Mouse (Mus musculus) large intestine, adult 2 months (tissue): ENCODE data around the gene Ctsz. TPM values are rescaled to one million over a fixed set of nuclear protein-coding genes. Genes with fewer than 3 reads are reported as not detected.
A peak's percentile ranks its signal among the peaks of the same experiment; 100 is the strongest.

ENCODE experiments used
- DNase-seq: peaks from one replicate; pipeline ENCODE4 v3.0.0-alpha.2; 2012; ENCODE audit warnings: low read depth, low spot score
- WGBS: fragments of 180-500 bp; shearing (Covaris S2); methylation state at CpG from one replicate; pipeline ENCODE4 v1.1.7; 2018; 5-methylcytosine and 5-hydroxymethylcytosine counted together
- polyA plus RNA-seq: library from polyadenylated mRNA; depleted of rRNA; stranded (reverse); fragments of >200 nt; gene quantifications from 2 replicates; pipeline ENCODE4 v1.2.3, GENCODE M21; 2012

Ctsz gene
- polyA plus RNA-seq, 1 experiment, result 258 TPM

GRCm38 (mm10) chr2:174443046-174443445 is 4.2 kb upstream of the Ctsz start:
- WGBS, result 43% methylated on average over 2 of the region's 2 CpGs
- no peak for DNase-seq

- WGBS, result 26% methylated on average over 9 of the region's 9 CpGs
- peak; percentile 57 for DNase-seq
Observed at GRCm38 (mm10) chr2:174442460-174442859, 3.6 kb upstream of the Ctsz start.

- WGBS, result 43% methylated on average over 4 of the region's 4 CpGs
- no peak for DNase-seq
Observed at GRCm38 (mm10) chr2:174441898-174442297, 3.1 kb upstream of the Ctsz start.

GRCm38 (mm10) chr2:174439961-174440360 is 1.1 kb upstream of the Ctsz start:
- DNase-seq, result no peak
- WGBS, result 90% methylated on average over 9 of the region's 9 CpGs

GRCm38 (mm10) chr2:174439450-174439838 is 605 bp upstream of the Ctsz start:
- DNase-seq, result no peak
- WGBS, result 84% methylated on average over 5 of the region's 5 CpGs

- no peak for DNase-seq
- 59% methylated on average over 11 of the region's 11 CpGs for WGBS
Observed at GRCm38 (mm10) chr2:174438181-174438580, 658 bp downstream of the Ctsz start.

- 52% methylated on average over 4 of the region's 4 CpGs for WGBS
- DNase-seq, result no peak
Observed at GRCm38 (mm10) chr2:174437697-174437982, 1.2 kb downstream of the Ctsz start.

GRCm38 (mm10) chr2:174436916-174437696 is 1.7 kb downstream of the Ctsz start:
- WGBS, result 85% methylated on average over 7 of the region's 7 CpGs
- DNase-seq, result no peak

GRCm38 (mm10) chr2:174436076-174436701 is 2.6 kb downstream of the Ctsz start:
- WGBS, result 76% methylated on average over 26 of the region's 26 CpGs
- no peak for DNase-seq

- 97% methylated on average over 9 of the region's 9 CpGs for WGBS
- DNase-seq, result no peak
Observed at GRCm38 (mm10) chr2:174434943-174435342, 3.9 kb downstream of the Ctsz start.

- DNase-seq, result no peak
- WGBS, result 90% methylated on average over 10 of the region's 10 CpGs
Observed at GRCm38 (mm10) chr2:174428996-174429591, 9.7 kb downstream of the Ctsz start.

GRCm38 (mm10) chr2:174428076-174428835 is 10.6 kb downstream of the Ctsz start:
- WGBS, result 84% methylated on average over 18 of the region's 18 CpGs
- no peak for DNase-seq

- DNase-seq, result no peak
- 90% methylated on average over 12 of the region's 12 CpGs for WGBS
Observed at GRCm38 (mm10) chr2:174426856-174427255, 12.0 kb downstream of the Ctsz start.

- 85% methylated on average over 11 of the region's 11 CpGs for WGBS
- DNase-seq, result no peak
Observed at GRCm38 (mm10) chr2:174424301-174425085, 14.3 kb downstream of the Ctsz start.

- WGBS, result 81% methylated on average over 6 of the region's 6 CpGs
- no peak for DNase-seq
Observed at GRCm38 (mm10) chr2:174421107-174421506, 17.7 kb downstream of the Ctsz start.

GRCm38 (mm10) chr2:174415731-174416310 is 23.0 kb downstream of the Ctsz start, which contains the start of gene Nelfcd:
Gene Nelfcd, plus strand, starts transcription at chr2:174415804.
- under 1% methylated on average over 40 of the region's 40 CpGs for WGBS
- DNase-seq, result peak; percentile 96

GRCm38 (mm10) chr2:174415001-174415730 is 23.7 kb downstream of the Ctsz start:
- 42% methylated on average over 18 of the region's 18 CpGs for whole genome bisulfite sequencing
- no peak for DNase-seq

GRCm38 (mm10) chr2:174413127-174413526 is 25.7 kb downstream of the Ctsz start:
- WGBS, result 84% methylated on average over 7 of the region's 7 CpGs
- no peak for DNase-seq
